Comparison of ENCODE assay signal across 22 mouse cellular contexts in genomic region chr8:89365430-89365829, GRCm38 (mm10).
DNase-seq lines count a peak whose midpoint lies in the region; ATAC-seq and TF ChIP-seq lines count a peak whose summit lies in the region.
"Had no signal": no experiment of that assay in that cellular context is flagged by ENCODE, and none has a peak within 500 bp of the region (broad histone marks: within the 10 kb centered on the region; RNA-seq: fewer than 3 reads in every experiment).

No protein-coding gene starts in this region.

- H3K9me3 ChIP-seq in liver, embryonic 12.5 days (replicated peaks): 0 out of 2 replicates have a peak, but pooled peaks cover 6% of the 10 kb centered on the region
- H3K9me3 ChIP-seq in liver, embryonic 16.5 days (replicated peaks; ENCODE audit: control insufficient read depth, low read length): no peaks in the 10 kb centered on the region
- H3K9me3 ChIP-seq in liver, embryonic 11.5 days (ENCODE audit: control insufficient read depth, low read length): no peaks in the 10 kb centered on the region
- H3K9me3 ChIP-seq: embryonic facial prominence, embryonic 13.5 days; embryonic facial prominence, embryonic 15.5 days; forebrain, embryonic 10.5 days; forebrain, embryonic 12.5 days had no signal

- no peak overlapping the region for H3K4me3 ChIP-seq in liver, adult 2 months (ENCODE audit: insufficient read depth, low read depth, low read length)
- no peak overlapping the region for H3K4me3 ChIP-seq in liver, embryonic 12.5 days
- H3K4me3 ChIP-seq in liver, embryonic 16.5 days (ENCODE audit: low read depth, low read length): no peak overlapping the region
- no peak overlapping the region for H3K4me3 ChIP-seq in liver, embryonic 11.5 days (ENCODE audit: low read depth, low read length)
- H3K4me3 ChIP-seq: embryonic facial prominence, embryonic 13.5 days; embryonic facial prominence, embryonic 15.5 days; erythroblast, embryonic 14.5 days; forebrain, embryonic 10.5 days; forebrain, embryonic 12.5 days had no signal

- H3K27me3 ChIP-seq in liver, adult 2 months (ENCODE audit: control insufficient read depth, insufficient read depth, low read length): peaks cover 8% of the 10 kb centered on the region; the same call in 1 of the 2 replicates
- no peaks in the 10 kb centered on the region for H3K27me3 ChIP-seq in liver, embryonic 12.5 days (replicated peaks)
- no peaks in the 10 kb centered on the region for H3K27me3 ChIP-seq in liver, embryonic 16.5 days (ENCODE audit: control insufficient read depth, insufficient read depth, low read depth, low read length)
- H3K27me3 ChIP-seq in liver, embryonic 11.5 days (replicated peaks; ENCODE audit: control insufficient read depth, insufficient read depth, low read length): no peaks in the 10 kb centered on the region; the same call in 1 of the 2 replicates
- H3K27me3 ChIP-seq: embryonic facial prominence, embryonic 13.5 days; embryonic facial prominence, embryonic 15.5 days; forebrain, embryonic 12.5 days had no signal

- H3K4me1 ChIP-seq in liver, adult 2 months (ENCODE audit: control insufficient read depth, insufficient read depth, low read length): peaks cover 6% of the 10 kb centered on the region; the same call in 1 of the 2 replicates
- H3K4me1 ChIP-seq in liver, embryonic 12.5 days: no peaks in the 10 kb centered on the region
- no peaks in the 10 kb centered on the region for H3K4me1 ChIP-seq in liver, embryonic 16.5 days (ENCODE audit: control insufficient read depth, low read depth, low read length)
- H3K4me1 ChIP-seq in liver, embryonic 11.5 days (replicated peaks; ENCODE audit: control insufficient read depth, insufficient read depth, low read length): no peaks in the 10 kb centered on the region
- H3K4me1 ChIP-seq: embryonic facial prominence, embryonic 13.5 days; embryonic facial prominence, embryonic 15.5 days; forebrain, embryonic 10.5 days; forebrain, embryonic 12.5 days had no signal

- H3K27ac ChIP-seq in liver, adult 2 months (replicated peaks; ENCODE audit: insufficient read depth, low read depth, low read length): no peak overlapping the region
- no peak overlapping the region for H3K27ac ChIP-seq in liver, embryonic 12.5 days
- H3K27ac ChIP-seq in liver, embryonic 16.5 days (ENCODE audit: low read length): no peak overlapping the region
- H3K27ac ChIP-seq in liver, embryonic 11.5 days (ENCODE audit: low read depth, low read length): no peak overlapping the region
- H3K27ac ChIP-seq: embryonic facial prominence, embryonic 13.5 days; embryonic facial prominence, embryonic 15.5 days; forebrain, embryonic 10.5 days; forebrain, embryonic 12.5 days had no signal

- no peaks in the 10 kb centered on the region for H3K79me2 ChIP-seq in liver, adult 2 months (ENCODE audit: control insufficient read depth, insufficient read depth, low read length)

- no peak for TF ChIP-seq CTCF in liver, adult 2 months (IDR thresholded peaks at IDR 0.05; ENCODE audit: low read depth, low read length)

- peak; percentile 95 for DNase-seq in liver, adult 2 months (ENCODE audit: extremely low read depth, low read depth, low spot score)
- no peak for DNase-seq in liver, embryonic 11.5 days (ENCODE audit: low spot score)
- DNase-seq in thymus, postnatal 4 days: no peak
- DNase-seq: adrenal gland, adult 2 months; adrenal gland, postnatal 10 days; adrenal gland, postnatal 25 days; cerebellum, adult 11 months; cerebellum, adult 18-20 months; cerebellum, adult 8-10 months; cerebellum, adult 9-11 months; cerebellum, postnatal 14 days; cerebellum, postnatal 36 days; embryo, embryonic 11 days had no signal

- H3K9ac ChIP-seq in liver, adult 2 months (ENCODE audit: low read depth, low read length): no peak overlapping the region
- no peak overlapping the region for H3K9ac ChIP-seq in liver, embryonic 12.5 days
- no peak overlapping the region for H3K9ac ChIP-seq in liver, embryonic 16.5 days (ENCODE audit: low read depth, low read length)
- no peak overlapping the region for H3K9ac ChIP-seq in liver, embryonic 11.5 days (ENCODE audit: low read depth, low read length)
- H3K9ac ChIP-seq: embryonic facial prominence, embryonic 13.5 days; embryonic facial prominence, embryonic 15.5 days; forebrain, embryonic 12.5 days had no signal

- WGBS in liver, adult 2 months: 22% methylated on average over 3 of the region's 3 CpGs
- WGBS in liver, embryonic 12.5 days (ENCODE audit: insufficient replicate concordance): 72% methylated on average over 3 of the region's 3 CpGs
- 57% methylated on average over 3 of the region's 3 CpGs for WGBS in liver, embryonic 16.5 days (ENCODE audit: insufficient replicate concordance)
- 78% methylated on average over 3 of the region's 3 CpGs for WGBS in liver, embryonic 11.5 days

- H3K36me3 ChIP-seq in liver, adult 2 months (ENCODE audit: control insufficient read depth, insufficient read depth, low read length): no peaks in the 10 kb centered on the region
- no peaks in the 10 kb centered on the region for H3K36me3 ChIP-seq in liver, embryonic 12.5 days
- H3K36me3 ChIP-seq in liver, embryonic 16.5 days (ENCODE audit: control insufficient read depth, insufficient read depth): no peaks in the 10 kb centered on the region
- no peaks in the 10 kb centered on the region for H3K36me3 ChIP-seq in liver, embryonic 11.5 days (ENCODE audit: control insufficient read depth, insufficient read depth, low read length)
- H3K36me3 ChIP-seq: embryonic facial prominence, embryonic 13.5 days; embryonic facial prominence, embryonic 15.5 days; forebrain, embryonic 10.5 days; forebrain, embryonic 12.5 days had no signal

- no peak overlapping the region for H3K4me2 ChIP-seq in liver, embryonic 12.5 days
- H3K4me2 ChIP-seq in liver, embryonic 16.5 days (ENCODE audit: low read depth, low read length): no peak overlapping the region
- no peak overlapping the region for H3K4me2 ChIP-seq in liver, embryonic 11.5 days
- H3K4me2 ChIP-seq: embryonic facial prominence, embryonic 13.5 days; embryonic facial prominence, embryonic 15.5 days; forebrain, embryonic 12.5 days had no signal

- no peak for ATAC-seq in liver, embryonic 12.5 days
- ATAC-seq in liver, embryonic 16.5 days (ENCODE audit: low read depth): peak; percentile 85
- no peak for ATAC-seq in liver, embryonic 11.5 days (replicated peaks; ENCODE audit: low FRiP score)
- ATAC-seq: forebrain, embryonic 14.5 days; forebrain, embryonic 16.5 days had no signal

- TF ChIP-seq POLR2A in liver, adult 2 months (IDR thresholded peaks at IDR 0.05; ENCODE audit: extremely low read depth, insufficient read depth, low read length): no peak
